Mouse (Mus musculus) large intestine, adult 2 months (tissue): Measurements from ENCODE around the gene Hist1h4c. TPM values are rescaled to one million over a fixed set of nuclear protein-coding genes. Genes with fewer than 3 reads are reported as not detected.

Source experiments
- DNase-seq: peaks from one replicate; pipeline ENCODE4 v3.0.0-alpha.2; 2012; ENCODE audit warnings: low read depth, low spot score
- WGBS: fragments of 180-500 bp; shearing (Covaris S2); methylation state at CpG from one replicate; pipeline ENCODE4 v1.1.7; 2018; 5-methylcytosine and 5-hydroxymethylcytosine counted together
- polyA plus RNA-seq: library from polyadenylated mRNA; depleted of rRNA; stranded (reverse); fragments of >200 nt; gene quantifications from 2 replicates; pipeline ENCODE4 v1.2.3, GENCODE M21; 2012; rRNA removed

Gene Hist1h4c
- 16.9 and 21.6 TPM in 2 replicates for polyA plus RNA-seq

- WGBS: under 1% methylated on average over 22 of the region's 22 CpGs
- peak; percentile 95 for DNase-seq
Observed at GRCm38 (mm10) chr13:23698300-23698693, at the start of gene Hist1h4c. TSS of gene Hist1h4c (minus strand) at chr13:23698454.

GRCm38 (mm10) chr13:23747892-23748288 lies 49.6 kb upstream of the Hist1h4c start:
- DNase-seq: no peak
- WGBS: 12% methylated on average over 4 of the region's 4 CpGs

- no peak for DNase-seq
- 9% methylated on average over 13 of the region's 13 CpGs for WGBS
Observed at GRCm38 (mm10) chr13:23747081-23747891, 49.0 kb upstream of the Hist1h4c start.

GRCm38 (mm10) chr13:23746201-23747080 lies 48.2 kb upstream of the Hist1h4c start, which contains the start of gene Hist1h2bb:
TSS of gene Hist1h2bb (plus strand) at chr13:23746734.
- DNase-seq: peak; percentile 95

GRCm38 (mm10) chr13:23745381-23746161 lies 47.3 kb upstream of the Hist1h4c start, which contains the start of gene Hist1h3c:
TSS of gene Hist1h3c (minus strand) at chr13:23745602.
- no peak for DNase-seq
- WGBS: under 1% methylated on average over 28 of the region's 28 CpGs

More at GRCm38 (mm10) chr13:23746201-23747080, 48.2 kb upstream of the Hist1h4c start, which contains the start of gene Hist1h2bb:
- under 1% methylated on average over 47 of the region's 58 CpGs for WGBS

- 3% methylated on average over 21 of the region's 36 CpGs for WGBS
- no peak for DNase-seq
Observed at GRCm38 (mm10) chr13:23744421-23745380, 46.4 kb upstream of the Hist1h4c start.

GRCm38 (mm10) chr13:23743963-23744362 lies 45.7 kb upstream of the Hist1h4c start:
- DNase-seq: no peak
- WGBS: 45% methylated on average over 4 of the region's 4 CpGs

GRCm38 (mm10) chr13:23743215-23743614 lies 45.0 kb upstream of the Hist1h4c start:
- DNase-seq: no peak
- WGBS: 84% methylated on average over 5 of the region's 5 CpGs

GRCm38 (mm10) chr13:23742007-23742406 lies 43.8 kb upstream of the Hist1h4c start:
- DNase-seq: no peak

- 56% methylated on average over 5 of the region's 5 CpGs for WGBS
- DNase-seq: no peak
Observed at GRCm38 (mm10) chr13:23740910-23741309, 42.7 kb upstream of the Hist1h4c start.

- 16% methylated on average over 13 of the region's 13 CpGs for WGBS
Observed at GRCm38 (mm10) chr13:23740256-23740840, 42.1 kb upstream of the Hist1h4c start.

GRCm38 (mm10) chr13:23739922-23740252 lies 41.6 kb upstream of the Hist1h4c start:
- under 1% methylated on average over 14 of the region's 14 CpGs for WGBS
- no peak for DNase-seq

More at GRCm38 (mm10) chr13:23740256-23740840, 42.1 kb upstream of the Hist1h4c start:
- no peak for DNase-seq

GRCm38 (mm10) chr13:23739069-23739921 lies 41.0 kb upstream of the Hist1h4c start:
- under 1% methylated on average over 39 of the region's 39 CpGs for WGBS
- peak; percentile 84 for DNase-seq

GRCm38 (mm10) chr13:23738677-23739068 lies 40.4 kb upstream of the Hist1h4c start, which contains the start of gene Hist1h1c:
TSS of gene Hist1h1c (plus strand) at chr13:23738808.
- under 1% methylated on average over 38 of the region's 38 CpGs for WGBS
- no peak for DNase-seq

- no peak for DNase-seq
- 28% methylated on average over 4 of the region's 4 CpGs for WGBS
Observed at GRCm38 (mm10) chr13:23738041-23738440, 39.8 kb upstream of the Hist1h4c start.

- 89% methylated on average over 5 of the region's 5 CpGs for WGBS
- DNase-seq: no peak
Observed at GRCm38 (mm10) chr13:23737091-23737490, 38.8 kb upstream of the Hist1h4c start.

- DNase-seq: no peak
- 22% methylated on average over 8 of the region's 8 CpGs for WGBS
Observed at GRCm38 (mm10) chr13:23732156-23732804, 34.0 kb upstream of the Hist1h4c start.
